Mouse (Mus musculus) thymus, adult 2 months (tissue): Measurements from ENCODE around the gene Pnp.
"Not testable (repeated sequence)": the region's sequence is repeated elsewhere in the genome, so short reads cannot be mapped to it uniquely, and the experiment has no call there.

Experiments used
- CTCF ChIP-seq: fragments of 200-500 bp; IDR thresholded peaks from 2 replicates; pipeline ENCODE4 v1.5.1; 2012; ENCODE audit warnings: mild to moderate bottlenecking, control low read depth, low read length, moderate library complexity, borderline replicate concordance; ENCODE audit not compliant: control insufficient read depth, poor library complexity, insufficient read depth; ENCODE audit errors: extremely low read depth
- POLR2A ChIP-seq: fragments of 200-500 bp; IDR thresholded peaks from 2 replicates; pipeline ENCODE4 v1.6.1; 2012; ENCODE audit warnings: mild to moderate bottlenecking, low read length, control low read depth, moderate library complexity; ENCODE audit not compliant: control insufficient read depth, poor library complexity, insufficient read depth; ENCODE audit errors: extremely low read depth

- TF ChIP-seq CTCF, POLR2A: not testable (repeated sequence)
Measured at GRCm38 (mm10) chr14:50973054-50973453, 42.2 kb downstream of the Pnp start.
